Comparison of ENCODE assay signal across 22 mouse cellular contexts in genomic region chr1:171761853-171762448, GRCm38 (mm10). TPM values are rescaled to one million over a fixed set of nuclear protein-coding genes. Genes with fewer than 3 reads are reported as not detected.
DNase-seq lines count a peak whose midpoint lies in the region; ATAC-seq and TF ChIP-seq lines count a peak whose summit lies in the region.
"Had no signal": no experiment of that assay in that cellular context is flagged by ENCODE, and none has a peak within 500 bp of the region (broad histone marks: within the 10 kb centered on the region; RNA-seq: fewer than 3 reads in every experiment).

No protein-coding gene starts in this region.

- DNase-seq in layer of hippocampus, adult 2 months (ENCODE audit: low spot score in 2 of 2) = no peak
- no peak for DNase-seq in layer of hippocampus, adult 18-20 months (ENCODE audit: low spot score in 2 of 2)
- DNase-seq in 416B (ENCODE audit: low read depth) (peak; percentile 67), ES-CJ7 (ENCODE audit: low read depth, low spot score) (peak; percentile 9)
- no peak for DNase-seq in frontal cortex, postnatal 14 days (ENCODE audit: low spot score in 2 of 2)
- DNase-seq in embryonic facial prominence, embryonic 10.5 days (ENCODE audit: low spot score) = no peak
- DNase-seq: adrenal gland, postnatal 14 days; cerebellum, adult 9-11 months; embryo, embryonic 11 days; heart, adult 11 months; kidney, adult 9 months; kidney, postnatal 25 days; retina, postnatal 1 day had no signal

- no peak overlapping the region for H3K4me3 ChIP-seq in layer of hippocampus, adult 2 months
- no peak overlapping the region for H3K4me3 ChIP-seq in hindbrain, embryonic 16.5 days (ENCODE audit: low read length)
- H3K4me3 ChIP-seq in embryonic facial prominence, embryonic 10.5 days = no peak overlapping the region
- H3K4me3 ChIP-seq: embryonic facial prominence, embryonic 15.5 days; hindbrain, embryonic 10.5 days; liver, embryonic 15.5 days had no signal

- no peaks in the 10 kb centered on the region for H3K4me1 ChIP-seq in hindbrain, embryonic 16.5 days (ENCODE audit: control insufficient read depth, insufficient read depth, low read depth, low read length)
- H3K4me1 ChIP-seq in embryonic facial prominence, embryonic 10.5 days = no peaks in the 10 kb centered on the region
- H3K4me1 ChIP-seq: embryonic facial prominence, embryonic 15.5 days; hindbrain, embryonic 10.5 days; liver, embryonic 15.5 days had no signal

- no peak overlapping the region for H3K9ac ChIP-seq in hindbrain, embryonic 16.5 days (ENCODE audit: low read depth, low read length)
- H3K9ac ChIP-seq: embryonic facial prominence, embryonic 15.5 days; liver, embryonic 15.5 days had no signal

- no peaks in the 10 kb centered on the region for H3K27me3 ChIP-seq in hindbrain, embryonic 16.5 days (replicated peaks; ENCODE audit: control insufficient read depth, insufficient read depth, low read length)
- H3K27me3 ChIP-seq in embryonic facial prominence, embryonic 10.5 days (replicated peaks; ENCODE audit: low read depth, poor library complexity, severe bottlenecking) = no peaks in the 10 kb centered on the region
- H3K27me3 ChIP-seq: embryonic facial prominence, embryonic 15.5 days; liver, embryonic 15.5 days had no signal

- 0 out of 2 replicates have a peak, but pooled peaks have one; percentile 4 for TF ChIP-seq CTCF in layer of hippocampus, adult 2 months (conservative IDR thresholded peaks at IDR 0.05)

- 69% methylated on average over 5 of the region's 5 CpGs for WGBS in hindbrain, embryonic 16.5 days
- 75% methylated on average over 5 of the region's 5 CpGs for WGBS in embryonic facial prominence, embryonic 10.5 days

- H3K27ac ChIP-seq in layer of hippocampus, adult 2 months = peak overlapping the region; percentile 87
- no peak overlapping the region for H3K27ac ChIP-seq in hindbrain, embryonic 16.5 days (ENCODE audit: low read depth, low read length)
- H3K27ac ChIP-seq in embryonic facial prominence, embryonic 10.5 days (replicated peaks) = no peak overlapping the region
- H3K27ac ChIP-seq: embryonic facial prominence, embryonic 15.5 days; hindbrain, embryonic 10.5 days; liver, embryonic 15.5 days; macrophage; stomach, postnatal 0 days had no signal

- H3K4me2 ChIP-seq in hindbrain, embryonic 16.5 days (ENCODE audit: low read length) = no peak overlapping the region
- H3K4me2 ChIP-seq: embryonic facial prominence, embryonic 15.5 days; liver, embryonic 15.5 days had no signal

- ATAC-seq in megakaryocyte, adult 5-6 weeks (ENCODE audit: poor library complexity, severe bottlenecking) = peak; percentile 33
- no peak for ATAC-seq in hindbrain, embryonic 16.5 days
- ATAC-seq: midbrain, embryonic 16.5 days had no signal

- no peaks in the 10 kb centered on the region for H3K9me3 ChIP-seq in hindbrain, embryonic 16.5 days (ENCODE audit: control insufficient read depth, low read length)
- H3K9me3 ChIP-seq in embryonic facial prominence, embryonic 10.5 days = no peaks in the 10 kb centered on the region
- H3K9me3 ChIP-seq: embryonic facial prominence, embryonic 15.5 days; hindbrain, embryonic 10.5 days; liver, embryonic 15.5 days had no signal

- H3K36me3 ChIP-seq in hindbrain, embryonic 16.5 days (ENCODE audit: control insufficient read depth, insufficient read depth, low read length) = no peaks in the 10 kb centered on the region
- H3K36me3 ChIP-seq in embryonic facial prominence, embryonic 10.5 days (replicated peaks) = no peaks in the 10 kb centered on the region
- H3K36me3 ChIP-seq: embryonic facial prominence, embryonic 15.5 days; hindbrain, embryonic 10.5 days; liver, embryonic 15.5 days had no signal

RNA-seq across cellular contexts. Expression of gene Slamf1, which starts 5.0 kb away (rescaled TPM):
- under 1 TPM; 0.10 TPM for total RNA-seq in layer of hippocampus, adult 2 months (2021)
- total RNA-seq in layer of hippocampus, adult 18-20 months (2021) = under 1 TPM in 1 of 2 experiments, not detected in 1; 0.10 TPM
- total RNA-seq in megakaryocyte, adult 5-6 weeks (2015) = not detected in 2 replicates
- not detected in 2 replicates for total RNA-seq in megakaryocyte, adult 5-6 weeks (2017)
- polyA plus RNA-seq in hindbrain, embryonic 16.5 days (2015; fragmentation: Nextera tagmentation; extraction: Ambion mirVana) = 0.19 and 0.28 TPM in 2 replicates
- polyA plus RNA-seq in embryonic facial prominence, embryonic 10.5 days (2016; fragmentation: Nextera tagmentation; extraction: Ambion mirVana) = 0.15 and 0.17 TPM in 2 replicates
- polyA plus RNA-seq: C2C12 had no signal

Comparison
In these comparisons a context has a peak if more than half of its experiments do, and no peak if none do; other contexts are left out.
1. DNase-seq: peak in 416B (single experiment) and ES-CJ7 (single experiment); none in layer of hippocampus, adult 2 months (0 of 2), layer of hippocampus, adult 18-20 months (0 of 2), frontal cortex, postnatal 14 days (0 of 2) and embryonic facial prominence, embryonic 10.5 days (single experiment).